Mouse (Mus musculus) liver, embryonic 14.5 days (tissue): Measurements from ENCODE around the gene Gm26602.

Source experiments
- CTCF ChIP-seq: IDR thresholded peaks from 2 replicates; pipeline ENCODE4 v1.5.1; 2016; ENCODE audit warnings: antibody characterized with exemption, low read depth, control low read depth
- EP300 ChIP-seq: IDR thresholded peaks from 2 replicates; pipeline ENCODE4 v1.6.1; 2016; ENCODE audit warnings: antibody characterized with exemption, low read depth

DNA sequence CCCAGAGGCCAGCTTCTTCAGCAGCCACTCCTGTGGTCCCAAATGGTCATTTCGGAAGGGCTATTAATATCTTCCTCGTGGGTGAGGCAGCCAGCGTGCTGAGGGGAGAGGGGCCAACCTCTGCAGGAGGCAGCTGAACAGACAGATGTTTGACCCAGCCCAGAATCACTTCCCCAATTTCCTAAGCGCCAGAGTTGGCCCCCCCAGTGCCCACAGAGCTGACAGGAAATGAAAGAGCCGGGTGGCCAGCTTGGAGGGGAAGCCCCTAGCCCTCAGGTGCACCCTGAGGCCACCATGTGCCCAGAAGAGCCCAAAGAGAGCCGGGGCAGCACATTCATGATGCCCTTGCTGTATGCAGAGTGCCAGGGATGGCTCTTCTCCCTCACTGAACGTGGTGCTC is 30.1 kb downstream of the Gm26602 start:
- TF ChIP-seq EP300 (no peak), CTCF (no peak)
